Mouse (Mus musculus): ENCODE measurements around the gene Mad1l1.

The Mad1l1 gene

DNA sequence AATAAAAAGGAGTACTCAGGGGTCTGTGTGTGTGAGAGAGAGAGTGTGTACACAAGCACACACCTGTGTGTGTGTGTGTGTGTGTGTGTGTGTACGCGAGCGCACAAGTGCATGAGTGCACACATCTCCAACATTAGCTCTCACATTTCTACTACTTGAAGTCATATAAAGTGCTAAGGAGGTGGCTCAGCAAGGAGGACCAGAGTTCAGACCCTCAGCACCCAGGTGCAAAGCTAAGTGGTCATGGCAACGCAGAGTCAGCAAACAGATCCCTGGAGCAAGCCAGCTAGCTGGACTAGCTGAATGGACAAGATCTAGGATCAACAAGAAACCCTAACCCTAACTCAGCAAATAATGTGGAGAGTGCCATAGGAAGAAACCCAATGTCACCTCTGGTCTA lies 139.0 kb downstream of the Mad1l1 start:
- DNase-seq (ENCODE audit: low spot score in 2 of 2) = no peak

DNA sequence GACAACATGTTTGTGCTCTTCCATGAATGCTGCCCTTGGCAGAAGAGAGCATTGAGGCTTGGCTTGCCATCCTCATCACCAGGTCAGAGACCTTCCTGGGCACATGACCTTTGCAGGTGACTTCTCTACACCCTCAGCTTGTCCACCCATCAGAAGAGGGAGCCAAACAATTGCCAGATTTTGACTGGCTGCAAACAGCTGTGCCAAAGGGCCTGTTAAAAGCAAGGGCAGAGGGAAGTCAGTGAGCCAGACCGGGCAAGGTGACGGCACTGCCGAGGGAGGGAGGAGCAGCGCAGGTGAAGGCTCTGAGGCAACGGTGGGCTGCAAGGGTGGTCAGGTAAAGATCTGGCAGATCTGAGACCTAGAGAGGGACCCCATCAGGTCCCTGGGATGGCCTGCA lies 141.3 kb downstream of the Mad1l1 start:
- no peak for DNase-seq (ENCODE audit: low spot score in 2 of 2)

DNA sequence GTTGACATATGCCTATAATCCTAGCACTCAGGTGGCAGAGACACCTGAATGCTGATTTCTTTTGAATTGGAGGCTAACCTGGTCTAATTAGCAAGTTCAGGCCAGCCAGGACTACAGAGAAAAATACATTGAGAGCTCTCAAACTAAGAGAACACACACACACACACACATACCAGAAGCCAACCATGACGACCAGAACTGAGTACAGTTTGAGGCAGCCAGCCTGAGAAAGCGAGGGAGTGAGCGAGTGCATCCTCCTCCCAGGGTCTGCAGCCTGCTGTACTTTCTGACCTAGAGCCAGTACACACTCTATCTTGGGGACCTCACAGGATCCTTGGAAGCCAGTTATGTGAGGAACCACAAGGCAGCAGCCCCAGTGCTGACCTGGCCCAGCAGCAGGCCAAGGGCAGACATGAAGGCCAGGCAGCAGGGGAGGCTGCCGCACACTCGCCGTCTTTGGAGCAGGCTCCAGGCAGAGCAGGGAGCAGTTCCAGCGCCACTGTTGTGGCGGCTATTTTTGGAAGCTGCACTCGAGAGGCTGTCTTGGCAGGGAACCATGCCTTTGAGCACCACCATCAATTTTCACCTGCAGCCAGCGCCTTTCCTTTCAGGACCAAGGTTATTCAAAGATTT lies 143.2 kb downstream of the Mad1l1 start:
- DNase-seq (ENCODE audit: low spot score in 2 of 2) = no peak

DNA sequence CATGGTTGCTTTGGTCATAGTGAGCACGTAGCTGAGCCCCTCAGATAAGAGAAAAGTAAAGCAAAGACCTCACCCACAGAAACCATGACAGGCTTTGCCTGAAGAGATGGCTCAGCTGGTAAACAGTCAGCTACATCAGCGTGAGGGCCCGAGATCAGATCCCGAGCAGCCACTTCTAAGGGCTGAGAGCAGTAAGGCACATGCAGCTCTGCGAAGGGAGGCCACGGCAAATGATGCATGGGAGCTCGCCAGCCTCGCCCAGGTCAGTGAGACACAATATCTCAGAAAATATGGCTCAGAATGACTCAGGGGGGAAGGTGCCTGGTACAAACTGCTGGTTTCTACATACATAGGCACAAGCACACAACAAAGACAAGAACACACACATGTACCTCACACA lies 143.8 kb downstream of the Mad1l1 start:
- no peak for DNase-seq (ENCODE audit: low spot score in 2 of 2)

DNA sequence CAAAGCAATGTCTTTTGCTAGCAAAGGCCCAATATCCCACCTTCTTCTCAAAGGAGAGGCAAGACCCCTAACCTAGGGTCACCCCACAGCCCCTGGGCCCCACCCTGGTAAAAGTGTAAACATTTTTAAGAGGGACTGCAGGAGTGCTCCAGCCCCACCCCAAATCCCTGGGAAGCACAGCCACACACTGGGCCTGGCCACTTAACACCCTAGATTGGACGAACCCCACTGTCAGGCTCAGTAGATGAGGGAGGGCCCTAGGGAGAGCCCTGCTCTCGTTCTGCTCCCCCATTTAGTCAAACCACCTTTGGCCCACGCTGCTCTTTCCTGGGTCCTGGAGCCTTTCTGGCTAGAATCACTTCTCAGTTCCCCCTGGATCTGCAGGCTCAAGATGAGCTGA lies 145.0 kb downstream of the Mad1l1 start:
- DNase-seq (ENCODE audit: low spot score in 2 of 2) = no peak

DNA sequence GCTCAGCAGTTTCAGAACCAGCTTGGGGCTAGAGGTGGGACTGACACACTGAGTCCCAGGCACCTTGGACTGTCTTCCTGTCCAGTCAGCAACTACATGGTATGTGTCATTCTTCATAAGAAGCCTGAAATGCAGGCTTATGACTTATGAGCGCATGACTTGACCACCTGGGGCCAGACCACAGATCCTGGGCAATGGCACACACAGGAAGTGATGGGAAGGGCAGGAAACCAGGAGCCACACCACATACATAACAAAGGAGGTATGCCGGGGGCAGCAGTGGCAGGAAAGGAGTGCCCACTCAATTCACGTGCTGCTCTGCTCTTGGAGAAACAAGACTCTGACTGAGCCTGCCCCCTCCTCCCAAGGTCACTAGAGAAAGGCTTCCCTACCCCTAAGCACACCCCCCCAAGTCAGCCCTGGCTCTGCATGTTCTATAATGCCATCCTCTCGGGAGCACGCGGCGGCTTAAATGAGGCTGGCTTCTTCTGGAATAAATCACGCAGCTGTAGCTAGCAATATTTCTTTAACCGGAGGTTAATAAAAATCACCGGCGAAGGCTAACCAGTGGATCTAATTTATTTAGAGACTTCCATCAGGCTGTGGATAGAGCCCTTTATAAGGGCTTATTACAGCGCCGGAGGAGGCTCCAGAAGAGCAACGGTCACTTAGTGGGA lies 146.4 kb downstream of the Mad1l1 start:
- DNase-seq (ENCODE audit: low spot score in 2 of 2) = no peak

DNA sequence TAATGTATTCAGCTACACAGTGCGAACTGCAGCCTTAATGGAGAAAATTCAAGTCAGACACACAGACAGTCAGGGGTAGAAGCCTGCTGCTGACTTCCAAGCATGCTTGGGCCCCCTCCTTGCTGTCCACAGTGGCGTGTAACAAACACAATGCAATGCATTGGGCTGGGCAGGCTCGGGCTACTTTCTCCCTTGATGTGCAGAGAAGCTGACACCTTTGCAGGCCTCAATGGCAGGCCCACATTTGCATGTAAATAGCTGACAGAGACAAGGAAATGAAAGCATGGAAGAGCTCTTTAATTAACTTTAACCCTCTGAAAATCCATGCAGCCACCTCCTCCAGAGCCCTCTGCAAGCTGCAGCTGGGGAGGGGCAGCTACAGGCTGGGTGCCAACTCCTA lies 147.3 kb downstream of the Mad1l1 start:
- no peak for DNase-seq (ENCODE audit: low spot score in 2 of 2)

DNA sequence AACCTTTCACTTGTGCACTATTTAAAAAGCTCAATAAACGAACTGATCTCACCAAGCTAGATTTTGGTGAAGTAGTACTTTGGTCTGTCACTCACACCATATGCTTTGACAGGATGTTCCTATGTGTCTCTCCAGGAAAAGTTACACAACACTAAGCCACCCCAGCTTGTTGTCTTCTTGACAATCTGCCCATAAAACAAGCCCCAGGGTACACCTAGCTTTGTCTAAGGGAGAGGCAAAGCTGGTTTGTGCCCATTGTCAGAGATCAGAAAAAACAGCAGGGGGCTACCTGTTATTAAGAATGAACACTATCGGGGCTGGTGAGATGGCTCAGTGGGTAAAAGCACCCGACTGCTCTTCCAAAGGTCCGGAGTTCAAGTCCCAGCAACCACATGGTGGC lies 148.2 kb downstream of the Mad1l1 start:
- DNase-seq (ENCODE audit: low spot score in 2 of 2) = no peak

DNA sequence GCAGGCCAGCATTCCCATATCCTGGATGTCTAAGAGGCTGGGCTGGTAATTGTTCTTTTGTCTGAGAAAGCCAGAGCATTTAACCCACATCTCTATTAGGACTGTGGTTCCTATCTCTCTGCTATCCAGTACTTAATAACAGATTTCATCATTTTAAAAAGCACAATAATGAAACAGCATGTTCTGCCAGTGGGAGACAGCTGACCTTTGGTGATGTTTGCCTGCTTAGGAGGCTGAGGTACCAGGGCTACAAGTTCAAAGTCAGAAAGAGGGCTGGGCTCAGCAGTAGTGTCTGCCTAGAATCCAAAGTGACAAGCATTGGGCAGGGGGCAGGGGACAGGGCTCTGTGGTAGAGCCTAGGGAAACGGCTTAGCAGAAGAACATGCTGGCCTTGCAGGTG lies 149.6 kb downstream of the Mad1l1 start:
- DNase-seq (ENCODE audit: low spot score in 2 of 2) = no peak

DNA sequence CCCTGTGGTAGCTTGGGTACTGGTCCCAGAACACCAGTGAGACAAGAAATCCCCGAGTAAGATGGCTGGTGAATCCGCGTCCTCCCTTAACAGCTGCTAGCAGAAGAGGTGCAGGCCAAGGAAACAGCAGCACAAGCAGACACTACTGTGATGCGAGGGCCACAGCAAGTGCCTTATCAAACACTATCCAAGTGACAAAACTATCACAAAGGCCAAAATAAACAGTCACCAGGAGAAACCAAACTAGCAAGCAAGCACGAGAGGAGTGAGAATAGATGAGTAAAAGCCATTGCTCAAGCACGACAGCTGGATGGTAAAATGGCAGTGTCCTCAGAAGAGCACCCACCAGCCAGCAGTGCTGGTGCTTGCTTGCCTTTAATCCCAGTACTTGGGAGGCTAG lies 153.8 kb downstream of the Mad1l1 start:
- DNase-seq (ENCODE audit: low spot score in 2 of 2) = no peak

DNA sequence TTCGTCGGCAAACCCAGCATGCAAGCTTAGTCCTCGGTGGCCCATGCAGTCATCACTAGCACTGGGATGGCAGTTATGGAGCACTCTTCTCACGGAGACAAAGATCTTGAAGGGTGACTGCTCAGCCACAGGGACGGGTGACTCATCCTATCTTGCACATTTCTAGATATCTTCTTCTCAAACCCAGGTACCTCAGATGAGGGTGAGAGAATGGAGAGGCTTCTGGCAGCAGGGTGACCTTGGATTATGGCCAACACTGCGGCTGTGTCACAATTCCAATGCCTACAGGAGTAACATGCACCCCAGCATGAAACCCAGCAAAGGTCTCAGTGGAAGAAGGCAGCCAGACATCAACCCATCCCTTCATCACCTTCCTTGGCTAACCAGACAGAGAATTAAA lies 154.3 kb downstream of the Mad1l1 start:
- no peak for DNase-seq (ENCODE audit: low spot score in 2 of 2)

DNA sequence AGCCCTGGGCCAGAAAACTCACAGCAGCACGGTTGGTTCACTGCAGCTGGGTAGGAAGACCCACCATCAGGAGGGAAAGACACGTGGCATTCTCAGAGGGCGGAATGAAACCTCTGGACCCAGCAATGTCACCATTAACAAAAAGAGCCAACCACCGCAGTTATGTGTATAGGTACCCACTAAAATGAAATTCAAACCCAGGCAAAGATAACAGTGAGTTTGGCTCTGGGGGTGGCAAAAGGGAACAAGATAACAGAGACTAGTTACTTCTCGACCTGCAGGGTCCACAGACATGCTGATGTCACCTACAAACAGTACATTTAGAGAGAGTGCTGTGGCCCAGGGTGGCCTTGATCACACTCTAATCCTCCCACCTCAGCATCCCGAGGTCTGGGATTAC lies 157.4 kb downstream of the Mad1l1 start:
- no peak for DNase-seq (ENCODE audit: low spot score in 2 of 2)

DNA sequence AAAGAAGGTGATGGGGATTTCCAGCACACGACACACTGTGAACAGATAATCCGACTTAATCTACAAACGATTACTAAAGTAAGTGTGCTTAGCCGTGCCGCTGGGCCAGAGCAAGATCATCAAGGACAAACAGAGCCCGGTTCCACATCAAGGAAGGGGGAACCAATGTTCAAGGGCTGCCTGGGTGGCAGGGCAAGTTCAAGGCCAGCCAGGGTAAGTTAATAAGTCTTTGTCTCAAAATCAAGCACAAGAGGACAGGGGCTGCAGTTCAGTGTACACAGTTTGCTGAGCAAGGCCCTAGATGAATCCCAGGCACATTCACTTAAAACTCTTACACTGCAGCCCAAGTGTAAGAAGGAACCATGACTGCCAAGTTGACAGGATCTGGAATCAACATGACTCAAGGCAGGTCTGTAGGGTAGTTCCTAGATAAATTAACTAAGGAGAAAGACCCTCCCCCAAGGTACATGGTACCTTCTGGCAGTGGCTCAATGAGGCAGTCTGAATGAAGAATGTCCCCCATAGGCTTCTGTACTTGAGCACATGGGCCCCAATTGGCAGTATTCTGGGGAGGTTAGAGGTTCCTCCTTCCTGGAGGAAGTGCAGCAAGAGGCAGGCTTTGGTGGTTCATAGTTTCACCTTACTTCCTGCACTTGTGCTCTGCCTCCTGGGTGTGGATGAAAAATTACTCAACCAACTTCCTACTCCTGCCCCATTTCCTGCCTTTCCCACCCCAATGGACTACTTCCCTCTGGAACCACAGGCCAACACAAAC lies 159.1 kb downstream of the Mad1l1 start:
- no peak for DNase-seq (ENCODE audit: low spot score in 2 of 2)

DNA sequence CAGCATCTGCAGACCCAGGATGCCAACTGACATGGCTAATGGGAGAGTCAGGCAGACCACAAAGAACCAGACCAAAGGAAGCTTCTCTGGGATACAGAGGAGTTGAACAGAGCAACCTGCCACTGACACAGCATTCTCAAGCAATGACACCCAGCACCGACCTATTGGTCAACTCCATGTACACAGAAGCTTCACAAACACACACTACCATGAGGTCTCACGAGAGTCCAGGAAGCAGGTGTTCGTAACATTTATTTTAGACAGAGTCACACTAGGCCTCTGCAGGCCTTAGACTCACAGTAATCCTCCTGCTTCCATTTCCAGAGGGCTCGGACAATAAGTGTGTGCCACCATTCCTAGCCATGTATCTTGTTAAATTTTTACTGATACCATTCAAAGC lies 162.3 kb downstream of the Mad1l1 start:
- DNase-seq (ENCODE audit: low spot score in 2 of 2) = no peak

DNA sequence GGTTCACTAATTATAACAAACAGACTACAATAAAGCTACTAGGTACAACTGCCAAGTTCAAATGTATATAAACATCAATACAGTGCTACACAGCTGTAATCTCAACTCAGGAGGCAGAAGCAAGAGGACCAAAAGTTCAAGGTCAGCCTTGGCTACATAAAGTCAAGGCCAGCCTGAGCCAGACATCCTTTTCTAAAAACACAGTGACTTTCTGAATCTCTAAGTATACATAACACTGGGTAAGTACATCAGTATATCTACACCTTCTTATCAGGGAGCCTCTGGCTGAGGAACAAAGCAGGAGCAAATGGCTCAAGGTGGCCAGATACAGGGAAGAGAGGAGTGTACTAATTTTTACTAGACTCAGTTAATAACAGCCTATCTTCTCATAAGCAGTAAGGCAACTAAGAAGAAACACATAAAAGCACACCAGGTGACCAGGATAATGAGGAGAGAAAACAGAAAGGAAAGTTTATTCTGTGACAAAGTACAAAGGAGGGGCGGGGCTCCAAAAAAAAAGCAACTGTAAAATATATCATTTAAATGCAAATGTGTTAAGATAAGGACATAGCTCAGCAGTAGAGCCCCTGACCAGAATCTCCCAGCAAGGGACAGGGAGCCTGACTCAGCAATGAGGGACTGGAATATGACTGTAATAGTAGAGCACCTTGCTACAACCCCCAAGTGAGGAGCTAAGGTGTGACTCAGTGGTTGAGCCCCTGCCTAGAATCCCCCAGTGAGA lies 163.3 kb downstream of the Mad1l1 start:
- no peak for DNase-seq (ENCODE audit: low spot score in 2 of 2)

DNA sequence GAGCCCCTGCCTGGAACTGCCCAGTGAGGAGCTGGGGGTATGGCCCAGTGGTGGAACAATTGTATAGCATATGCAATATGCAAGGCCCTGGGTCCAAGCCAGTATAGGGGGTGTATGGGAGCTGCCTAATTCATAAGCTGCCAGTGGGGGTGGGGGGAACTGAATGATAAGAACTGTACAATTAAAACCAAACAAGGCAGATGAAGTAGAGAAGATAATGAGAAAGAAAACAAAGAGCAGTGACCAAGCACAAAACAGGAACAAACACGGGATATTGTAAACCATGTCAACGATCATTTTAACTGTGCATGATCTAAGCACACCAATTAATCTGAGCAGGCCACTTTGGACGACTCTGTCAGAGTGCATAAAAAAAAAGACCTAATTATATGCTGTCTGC lies 167.2 kb downstream of the Mad1l1 start:
- DNase-seq (ENCODE audit: low spot score in 2 of 2) = no peak

DNA sequence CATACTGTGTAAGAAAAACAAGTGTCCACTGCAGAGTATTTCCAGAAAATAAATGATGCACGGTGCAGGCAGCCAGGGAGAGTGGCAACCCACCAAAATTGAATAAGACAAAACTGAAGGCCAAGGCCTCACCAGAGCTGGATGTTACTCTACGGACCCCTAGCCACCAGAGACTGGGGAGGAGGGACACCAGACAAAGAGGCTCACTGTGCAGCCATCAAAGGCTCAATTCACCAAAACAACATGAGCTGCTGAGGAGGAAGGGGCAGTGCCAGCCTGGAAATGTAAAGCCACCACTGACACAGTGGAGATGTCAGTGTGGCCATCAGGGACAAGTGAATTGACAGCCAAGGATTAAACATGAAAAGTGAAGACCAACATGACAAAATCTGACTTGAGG lies 169.5 kb downstream of the Mad1l1 start:
- DNase-seq (ENCODE audit: low spot score in 2 of 2) = no peak

DNA sequence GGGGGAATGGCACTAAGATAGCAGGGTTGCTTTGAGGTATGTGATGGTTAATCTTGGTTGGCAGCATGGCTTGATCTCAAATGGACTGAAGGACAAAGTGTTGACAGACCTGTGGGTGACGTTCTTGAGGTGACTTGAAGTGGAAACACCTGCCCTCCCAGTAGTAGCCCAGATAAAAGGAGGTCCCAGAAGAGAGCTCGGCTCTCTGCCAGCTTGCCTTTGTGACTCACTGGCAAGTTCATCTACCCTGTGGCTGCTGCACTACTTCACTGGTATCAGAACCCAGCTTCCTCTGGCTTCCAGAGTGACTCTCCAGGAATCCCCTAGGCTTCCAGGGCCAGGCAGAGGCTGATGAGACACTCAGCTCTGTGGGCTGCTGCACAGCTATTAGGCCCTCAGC lies 170.2 kb downstream of the Mad1l1 start:
- no peak for DNase-seq (ENCODE audit: low spot score in 2 of 2)

DNA sequence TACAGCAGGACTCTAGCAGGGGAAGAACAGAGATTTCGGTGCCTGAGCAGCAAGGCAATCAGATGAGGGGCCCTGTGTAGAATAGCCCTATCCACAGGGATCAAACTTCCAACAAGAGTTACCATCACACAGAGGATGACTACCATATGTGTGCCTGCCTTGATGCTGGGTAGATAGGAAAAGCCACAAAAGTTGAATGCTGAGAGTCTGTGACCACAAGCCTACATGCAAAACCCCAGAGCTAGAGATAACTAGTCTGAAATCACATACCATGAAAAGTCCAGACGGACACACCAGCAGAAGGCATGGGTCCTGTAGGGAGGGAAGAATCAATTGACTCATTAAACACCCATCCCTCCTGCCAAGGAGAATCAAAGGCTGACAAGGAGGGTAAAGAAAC lies 170.7 kb downstream of the Mad1l1 start:
- no peak for DNase-seq (ENCODE audit: low spot score in 2 of 2)

DNA sequence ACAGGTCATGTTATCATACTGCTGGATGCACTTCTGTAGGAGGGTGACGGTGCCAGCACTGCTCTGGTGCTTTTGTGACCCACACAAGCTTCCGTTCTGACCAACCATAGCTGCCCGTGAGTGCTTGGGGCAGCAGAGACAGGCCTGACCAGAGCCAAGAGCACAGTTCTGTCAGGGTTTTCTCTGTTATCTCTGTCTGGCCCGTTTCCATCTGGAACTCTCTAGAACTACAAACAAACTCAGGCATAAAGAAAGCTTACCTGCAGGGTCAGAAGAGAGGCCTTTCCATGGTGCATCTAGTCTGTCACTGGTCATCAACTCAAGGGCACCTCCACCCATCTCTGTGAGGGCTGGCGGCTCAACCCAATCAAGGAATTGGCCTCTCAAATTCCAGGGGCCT lies 171.2 kb downstream of the Mad1l1 start:
- DNase-seq (ENCODE audit: low spot score in 2 of 2) = no peak

DNA sequence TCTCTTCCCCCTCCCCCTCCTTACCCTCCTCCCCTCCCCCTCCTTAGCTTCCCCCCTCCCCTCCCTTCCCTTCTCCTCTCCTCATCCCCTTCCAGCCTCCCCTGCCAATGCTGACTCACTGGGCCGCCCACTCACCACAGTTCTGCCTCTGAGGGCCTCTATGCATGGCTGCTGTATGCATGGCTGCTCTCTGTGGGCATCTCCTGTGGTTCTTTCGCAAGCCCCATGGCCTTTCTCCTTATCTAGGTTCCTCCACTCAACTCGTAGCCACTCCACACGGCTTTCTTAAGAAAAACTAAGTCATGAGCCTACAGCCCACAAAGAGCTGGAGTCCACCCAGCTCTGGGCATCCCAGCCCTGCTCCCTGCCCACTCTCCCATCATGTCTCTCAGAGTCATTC lies 172.1 kb downstream of the Mad1l1 start:
- DNase-seq (ENCODE audit: low spot score in 2 of 2) = no peak

DNA sequence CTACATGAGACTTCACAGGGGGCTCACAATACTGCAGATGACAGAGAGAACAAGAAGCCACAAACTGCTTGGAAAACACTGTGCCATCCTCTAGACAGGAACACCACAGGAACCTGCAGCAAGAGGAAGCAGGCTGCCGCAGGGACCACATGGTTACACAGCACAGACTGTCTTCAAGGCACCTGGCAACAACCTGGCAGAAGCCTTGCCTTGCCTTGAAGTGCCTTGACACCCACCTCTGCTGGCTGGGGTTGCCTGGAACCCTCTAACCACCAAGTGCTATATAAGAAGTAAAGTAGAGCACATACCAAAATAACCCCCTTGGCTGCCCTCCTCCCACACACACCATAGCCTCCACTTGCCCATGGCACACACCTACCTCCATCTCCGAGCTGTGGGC lies 177.8 kb downstream of the Mad1l1 start:
- no peak for DNase-seq (ENCODE audit: low spot score in 2 of 2)

DNA sequence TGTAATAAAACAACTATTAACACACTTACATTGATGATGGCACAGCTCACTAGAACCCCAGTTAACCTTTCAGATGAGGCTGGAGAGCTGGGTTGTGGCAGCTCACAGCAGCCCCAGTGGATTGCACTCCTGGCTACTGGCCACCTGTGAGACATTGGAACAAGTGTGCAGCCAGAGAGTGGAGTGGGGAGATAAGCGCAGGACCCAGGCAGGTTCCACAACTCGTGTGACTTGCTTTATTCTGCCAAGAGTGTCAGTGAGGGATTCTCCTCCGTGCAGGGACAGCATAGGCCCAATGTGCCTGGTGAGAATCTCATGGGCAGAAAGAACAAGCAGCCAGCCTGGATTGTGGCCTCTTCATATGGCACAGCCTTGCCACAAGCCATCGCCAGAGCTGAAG lies 180.0 kb downstream of the Mad1l1 start:
- no peak for DNase-seq (ENCODE audit: low spot score in 2 of 2)
